Mouse (Mus musculus): ENCODE data around the gene Tigar. TPM values are rescaled to one million over a fixed set of nuclear protein-coding genes. Genes with fewer than 3 reads are reported as not detected.

Gene Tigar
- polyA plus RNA-seq, 1 experiment from 2014 or later: 8.8 TPM

DNA sequence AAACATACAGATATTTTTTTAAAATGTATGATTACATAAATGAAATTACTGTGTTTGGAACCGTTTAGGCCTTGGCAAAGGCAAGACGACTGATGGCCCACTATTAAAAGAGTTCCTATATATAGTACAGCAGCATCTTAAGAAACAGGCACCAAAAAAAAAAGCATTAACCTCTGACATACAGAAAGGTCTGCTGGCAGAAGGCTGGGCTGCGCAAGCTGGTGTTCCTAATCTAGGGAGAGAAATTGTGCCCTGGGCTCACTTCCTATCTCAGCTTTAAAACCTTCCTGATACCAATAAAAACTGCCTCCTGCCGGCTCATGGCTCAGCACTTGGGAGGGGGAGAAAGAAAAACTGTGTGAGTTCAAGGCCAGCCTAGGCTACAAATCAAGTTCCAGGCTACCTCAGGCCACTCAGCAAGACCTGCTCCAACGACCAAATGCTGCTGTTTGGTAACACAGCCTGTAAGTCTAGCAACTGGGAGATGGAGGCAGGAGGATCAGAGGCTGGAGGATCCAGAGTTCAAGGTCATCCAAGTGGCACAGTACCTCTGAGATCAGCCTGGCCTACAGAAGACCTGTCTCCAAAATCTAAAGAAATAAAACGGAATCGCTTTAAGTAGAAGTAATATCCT lies 4.8 kb downstream of the Tigar start:
- no peak overlapping the region for H3K9ac ChIP-seq
- H3K36me3 ChIP-seq (replicated peaks): peaks cover 11% of the 10 kb centered on the region
- no peak overlapping the region for H3K4me3 ChIP-seq (replicated peaks)
- peaks cover 14% of the 10 kb centered on the region for H3K4me1 ChIP-seq
- H3K27me3 ChIP-seq: no peaks in the 10 kb centered on the region
- no peaks in the 10 kb centered on the region for H3K9me3 ChIP-seq
- H3K27ac ChIP-seq: no peak overlapping the region
- no peak for ATAC-seq (ENCODE audit: low FRiP score)
- 92% methylated on average over 7 of the region's 7 CpGs for WGBS
- H3K4me2 ChIP-seq: no peak overlapping the region

DNA sequence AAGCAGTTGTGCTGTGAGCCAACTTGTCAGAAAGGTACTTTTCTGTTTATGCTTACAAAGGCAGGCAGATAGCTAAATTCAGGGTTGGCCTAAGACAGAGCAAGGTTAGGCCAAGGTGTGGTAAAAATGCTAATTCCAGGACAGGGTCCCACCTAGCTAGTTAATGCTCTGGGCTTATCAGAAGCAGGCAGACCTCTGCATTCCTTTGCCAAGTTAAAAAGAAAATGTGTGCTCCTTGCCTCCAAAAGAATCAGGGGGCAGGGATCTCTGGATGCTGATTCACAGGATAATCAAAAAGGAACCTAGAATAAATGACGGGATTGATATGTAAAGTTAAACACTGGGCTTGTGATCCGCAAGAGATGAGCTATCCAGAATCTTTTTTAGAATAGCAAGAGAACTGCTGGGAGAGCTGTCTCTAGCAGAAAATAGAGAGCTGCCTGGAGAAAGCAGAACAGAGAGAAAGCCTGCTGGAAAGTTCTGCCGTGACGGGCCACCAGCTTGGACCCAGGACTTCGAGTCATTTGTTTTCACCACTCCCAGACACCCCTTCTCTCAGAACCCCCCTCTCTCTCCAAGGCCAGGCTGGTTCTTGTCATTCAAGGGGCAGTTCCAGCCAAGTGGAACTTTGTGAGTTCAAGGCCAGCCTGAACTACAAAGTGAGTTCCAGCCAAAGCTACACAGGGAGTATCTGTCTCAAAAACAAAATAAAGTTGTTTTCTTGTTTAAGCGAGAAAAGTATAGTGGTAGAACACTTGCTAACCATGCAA lies 5.7 kb downstream of the Tigar start:
- no peak for ATAC-seq (ENCODE audit: low FRiP score)
- WGBS: 92% methylated on average over 6 of the region's 6 CpGs

GRCm38 (mm10) chr6:127094565-127094964 lies 14.8 kb downstream of the Tigar start:
- Histone ChIP-seq H3K4me3 (replicated peaks) (no peak overlapping the region), H3K9me3 (no peaks in the 10 kb centered on the region), H3K27ac (no peak overlapping the region), H3K27me3 (no peaks in the 10 kb centered on the region), H3K36me3 (replicated peaks) (peaks cover 28% of the 10 kb centered on the region), H3K4me1 (no peaks in the 10 kb centered on the region), H3K9ac (no peak overlapping the region), H3K4me2 (no peak overlapping the region)
- 70% methylated on average over 7 of the region's 7 CpGs for WGBS
- ATAC-seq (ENCODE audit: low FRiP score): no peak

More for the DNA sequence above, 5.7 kb downstream of the Tigar start:
- Histone ChIP-seq H3K4me1 (peaks cover 11% of the 10 kb centered on the region), H3K9me3 (no peaks in the 10 kb centered on the region), H3K9ac (no peak overlapping the region), H3K27ac (no peak overlapping the region), H3K4me3 (replicated peaks) (no peak overlapping the region), H3K4me2 (no peak overlapping the region), H3K27me3 (no peaks in the 10 kb centered on the region), H3K36me3 (replicated peaks) (peaks cover 11% of the 10 kb centered on the region)

DNA sequence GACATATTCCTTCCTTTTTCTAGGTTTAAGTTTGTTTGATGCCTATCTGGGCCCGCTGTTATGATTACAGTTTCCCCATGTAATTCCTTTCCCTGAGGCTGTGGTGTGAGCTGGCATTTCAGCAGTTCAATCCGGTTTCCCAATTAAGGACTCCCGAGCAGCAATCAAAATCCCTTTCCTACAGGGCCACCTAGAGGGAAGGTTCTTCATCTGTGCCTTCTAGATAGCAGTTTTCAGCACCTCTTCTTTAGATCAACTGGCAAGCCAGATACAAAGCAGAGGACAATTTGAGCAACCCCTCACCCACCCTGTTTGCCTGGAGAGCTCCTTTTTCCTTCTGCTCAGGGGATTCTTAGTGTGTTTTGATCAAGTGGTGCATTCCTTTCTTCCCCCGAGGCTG lies 22.6 kb downstream of the Tigar start:
- Histone ChIP-seq H3K27me3 (peaks cover 8% of the 10 kb centered on the region), H3K36me3 (replicated peaks) (peaks cover 38% of the 10 kb centered on the region)
- WGBS: 70% methylated on average over 4 of the region's 4 CpGs

DNA sequence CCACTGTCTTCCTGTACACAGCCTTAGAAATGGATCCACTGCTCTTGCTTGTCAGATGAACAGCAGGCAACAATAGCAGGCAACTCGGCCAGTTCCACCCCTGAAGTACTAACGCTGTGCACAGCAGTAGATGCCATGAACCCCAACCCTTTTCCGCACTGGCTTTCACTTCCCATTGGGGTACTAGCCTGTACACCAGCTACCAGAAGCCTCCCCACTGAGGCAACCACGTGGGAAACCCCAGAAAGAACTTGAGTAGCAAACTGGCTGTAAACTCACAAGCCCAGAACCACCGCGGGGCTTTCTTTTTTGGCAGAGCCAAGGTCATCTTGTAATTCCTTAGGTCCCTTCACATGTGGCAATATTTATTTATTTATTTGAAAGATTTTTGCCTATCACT lies 27.5 kb downstream of the Tigar start:
- no peaks in the 10 kb centered on the region for H3K9me3 ChIP-seq
- H3K27me3 ChIP-seq: peaks cover 35% of the 10 kb centered on the region
- H3K27ac ChIP-seq: no peak overlapping the region
- WGBS: 79% methylated on average over 6 of the region's 6 CpGs
- no peak overlapping the region for H3K9ac ChIP-seq
- no peaks in the 10 kb centered on the region; the same call in 1 of the 2 replicates for H3K36me3 ChIP-seq (replicated peaks)
- H3K4me1 ChIP-seq: peaks cover 9% of the 10 kb centered on the region; the same call in 1 of the 2 replicates
- H3K4me2 ChIP-seq: no peak overlapping the region
- H3K4me3 ChIP-seq (replicated peaks): no peak overlapping the region
- ATAC-seq (ENCODE audit: low FRiP score): no peak

More for the DNA sequence above, 22.6 kb downstream of the Tigar start:
- ATAC-seq (ENCODE audit: low FRiP score): no peak
- H3K4me1 ChIP-seq: no peaks in the 10 kb centered on the region
- no peak overlapping the region for H3K9ac ChIP-seq
- no peaks in the 10 kb centered on the region for H3K9me3 ChIP-seq
- no peak overlapping the region for H3K27ac ChIP-seq
- no peak overlapping the region for H3K4me2 ChIP-seq
- no peak overlapping the region for H3K4me3 ChIP-seq (replicated peaks)

GRCm38 (mm10) chr6:127079867-127080731 lies 29.3 kb downstream of the Tigar start:
- peak overlapping the region; percentile 91 for H3K4me2 ChIP-seq
- H3K27ac ChIP-seq: no peak overlapping the region
- no peaks in the 10 kb centered on the region for H3K36me3 ChIP-seq (replicated peaks)
- peaks cover 35% of the 10 kb centered on the region for H3K27me3 ChIP-seq
- WGBS: 1% methylated on average over 59 of the region's 59 CpGs
- peak overlapping the region; percentile 72 for H3K9ac ChIP-seq
- H3K4me3 ChIP-seq (replicated peaks): peak overlapping the region; percentile 57
- no peaks in the 10 kb centered on the region for H3K9me3 ChIP-seq
- ATAC-seq (ENCODE audit: low FRiP score): peak; percentile 87
- H3K4me1 ChIP-seq: peaks cover 9% of the 10 kb centered on the region; the same call in 1 of the 2 replicates

DNA sequence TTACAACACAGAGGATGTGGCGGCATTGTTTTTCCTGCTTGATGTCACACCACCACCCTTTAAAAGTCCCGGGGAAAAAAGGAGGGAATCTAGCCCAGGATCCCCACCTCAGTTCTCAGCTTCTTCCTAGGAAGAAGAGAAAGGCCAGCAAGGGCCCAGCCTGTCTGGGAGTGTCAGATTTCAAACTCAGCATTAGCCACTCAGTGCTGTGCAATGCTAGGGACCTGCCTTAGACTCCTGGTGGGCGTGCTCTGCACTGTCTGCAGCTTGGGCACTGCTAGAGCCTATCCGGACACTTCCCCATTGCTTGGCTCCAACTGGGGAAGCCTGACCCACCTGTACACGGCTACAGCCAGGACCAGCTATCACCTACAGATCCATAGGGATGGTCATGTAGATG lies 36.5 kb downstream of the Tigar start, which contains the start of gene Fgf23:
Gene Fgf23, plus strand, starts transcription at position 86 of the 400 bp plus-strand sequence.
- 16% methylated on average over 5 of the region's 5 CpGs for WGBS
- Histone ChIP-seq H3K36me3 (replicated peaks) (no peaks in the 10 kb centered on the region), H3K27ac (no peak within 1 kb of the TSS), H3K9ac (no peak within 1 kb of the TSS), H3K4me3 (replicated peaks) (no peak within 1 kb of the TSS), H3K4me1 (peaks cover 6% of the 10 kb centered on the region; the same call in 1 of the 2 replicates), H3K27me3 (no peaks in the 10 kb centered on the region; the same call in 1 of the 2 replicates), H3K4me2 (no peak within 1 kb of the TSS), H3K9me3 (no peaks in the 10 kb centered on the region)
- ATAC-seq (ENCODE audit: low FRiP score): no peak

GRCm38 (mm10) chr6:127064815-127065214 lies 44.5 kb downstream of the Tigar start:
- WGBS: 8% methylated on average over 14 of the region's 14 CpGs

GRCm38 (mm10) chr6:127063915-127064314 lies 45.4 kb downstream of the Tigar start:
- WGBS: 87% methylated on average over 3 of the region's 3 CpGs
- Histone ChIP-seq H3K4me2 (no peak overlapping the region), H3K9ac (no peak overlapping the region), H3K36me3 (replicated peaks) (no peaks in the 10 kb centered on the region), H3K27ac (no peak overlapping the region), H3K4me3 (replicated peaks) (no peak overlapping the region), H3K9me3 (no peaks in the 10 kb centered on the region), H3K4me1 (0 out of 2 replicates have a peak, but pooled peaks cover 5% of the 10 kb centered on the region), H3K27me3 (peaks cover 9% of the 10 kb centered on the region; the same call in 1 of the 2 replicates)
- ATAC-seq (ENCODE audit: low FRiP score): no peak

More at GRCm38 (mm10) chr6:127064815-127065214, 44.5 kb downstream of the Tigar start:
- Histone ChIP-seq H3K9me3 (no peaks in the 10 kb centered on the region), H3K27ac (no peak overlapping the region), H3K36me3 (replicated peaks) (no peaks in the 10 kb centered on the region), H3K27me3 (peaks cover 9% of the 10 kb centered on the region; the same call in 1 of the 2 replicates), H3K4me3 (replicated peaks) (no peak overlapping the region), H3K9ac (no peak overlapping the region), H3K4me1 (0 out of 2 replicates have a peak, but pooled peaks cover 5% of the 10 kb centered on the region), H3K4me2 (peak overlapping the region; percentile 24)
- peak; percentile 23; the same call in 1 of the 2 replicates for ATAC-seq (ENCODE audit: low FRiP score)

DNA sequence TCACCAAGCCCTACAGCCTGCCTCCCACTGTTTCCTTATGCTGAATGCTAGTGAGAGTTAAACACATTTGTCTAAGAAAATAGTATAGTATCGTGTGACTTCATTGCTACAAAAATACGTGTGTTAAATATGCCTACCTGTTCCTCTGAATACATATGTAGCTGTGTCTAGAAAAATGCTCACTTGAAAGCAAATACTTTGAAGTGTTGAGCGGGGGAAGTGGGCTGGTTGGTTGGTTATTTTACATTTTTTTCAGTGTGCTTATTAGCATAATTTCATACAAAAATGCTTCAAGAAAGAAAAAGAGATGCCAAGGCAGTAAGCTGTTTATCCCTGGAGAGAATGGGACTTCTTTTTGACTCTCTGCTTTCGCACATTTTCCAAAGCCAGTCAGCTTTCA lies 49.4 kb downstream of the Tigar start:
- Histone ChIP-seq H3K4me2 (no peak overlapping the region), H3K9ac (no peak overlapping the region), H3K27ac (no peak overlapping the region), H3K36me3 (replicated peaks) (no peaks in the 10 kb centered on the region), H3K4me1 (0 out of 2 replicates have a peak, but pooled peaks cover 3% of the 10 kb centered on the region), H3K9me3 (no peaks in the 10 kb centered on the region), H3K27me3 (peaks cover 9% of the 10 kb centered on the region; the same call in 1 of the 2 replicates), H3K4me3 (replicated peaks) (no peak overlapping the region)
- 85% methylated on average over 4 of the region's 4 CpGs for WGBS
- no peak for ATAC-seq (ENCODE audit: low FRiP score)

DNA sequence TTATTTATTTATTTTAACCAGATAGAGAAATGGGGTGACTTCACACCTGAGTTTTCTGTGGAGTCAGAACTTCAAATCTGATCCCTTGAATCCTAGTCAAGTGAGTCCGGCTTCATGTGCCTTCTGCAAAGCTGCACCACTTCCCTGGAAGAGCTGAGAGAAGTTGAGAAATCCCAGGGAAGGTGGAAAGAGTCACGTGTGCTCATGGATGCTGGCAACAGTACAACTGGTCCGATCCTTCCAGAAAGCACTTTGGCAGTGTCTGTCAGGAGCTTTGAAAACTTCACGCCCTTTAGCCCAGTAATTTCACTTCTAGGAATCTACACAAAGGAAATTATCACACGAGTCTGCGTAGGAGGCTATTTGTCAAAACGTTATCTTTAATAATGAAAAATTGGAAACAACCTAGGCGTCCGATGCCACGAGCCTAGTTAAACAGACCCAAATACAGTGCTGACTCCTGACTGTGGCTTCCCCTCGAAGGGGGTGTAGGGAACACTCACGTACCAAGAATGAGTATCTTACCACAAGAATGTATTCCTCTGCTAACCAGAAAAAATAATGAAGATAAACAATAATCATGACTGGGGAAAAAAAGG lies 52.3 kb downstream of the Tigar start:
- Histone ChIP-seq H3K4me1 (no peaks in the 10 kb centered on the region), H3K4me3 (replicated peaks) (no peak overlapping the region), H3K4me2 (no peak overlapping the region), H3K27ac (no peak overlapping the region), H3K36me3 (replicated peaks) (no peaks in the 10 kb centered on the region), H3K9ac (no peak overlapping the region), H3K27me3 (no peaks in the 10 kb centered on the region), H3K9me3 (no peaks in the 10 kb centered on the region)
- WGBS: 87% methylated on average over 12 of the region's 12 CpGs
- ATAC-seq (ENCODE audit: low FRiP score): no peak
